Mouse (Mus musculus): Measurements from ENCODE around the gene 1700056E22Rik.

- TF ChIP-seq USF1 (IDR thresholded peaks at IDR 0.05; ENCODE audit: low read depth): no peak
- no peak for TF ChIP-seq POLR2A (IDR thresholded peaks at IDR 0.05; ENCODE audit: insufficient read length, low read depth)
- TF ChIP-seq E2F4 (IDR thresholded peaks at IDR 0.05; ENCODE audit: insufficient read depth): no peak
- TF ChIP-seq MYOG (IDR thresholded peaks at IDR 0.05; ENCODE audit: control insufficient read depth in 1 of 3, insufficient read depth in 1 of 3, insufficient read length in 2 of 3, low read depth in 2 of 3): no peak
- TF ChIP-seq POLR2AphosphoS2 (IDR thresholded peaks at IDR 0.05; ENCODE audit: insufficient read length, low read depth): no peak
- no peak for TF ChIP-seq MAX (IDR thresholded peaks at IDR 0.05; ENCODE audit: low read depth)
- no peak for TF ChIP-seq TCF12 (IDR thresholded peaks at IDR 0.05; ENCODE audit: insufficient read depth, poor library complexity, severe bottlenecking)
- no peak for TF ChIP-seq MYOD1 (IDR thresholded peaks at IDR 0.05; ENCODE audit: control insufficient read depth in 1 of 3, insufficient read length in 2 of 3, low read depth in 2 of 3)
- TF ChIP-seq CEBPB (IDR thresholded peaks at IDR 0.05; ENCODE audit: insufficient read depth, poor library complexity, severe bottlenecking): no peak; the same call in 1 of the 2 replicates
Observed at GRCm38 (mm10) chr1:184041778-184042573, 7.9 kb upstream of the 1700056E22Rik start.
